Mouse (Mus musculus): ENCODE data around the gene Hfe.
A peak's percentile ranks its signal among the peaks of the same experiment; 100 is the strongest.

DNA sequence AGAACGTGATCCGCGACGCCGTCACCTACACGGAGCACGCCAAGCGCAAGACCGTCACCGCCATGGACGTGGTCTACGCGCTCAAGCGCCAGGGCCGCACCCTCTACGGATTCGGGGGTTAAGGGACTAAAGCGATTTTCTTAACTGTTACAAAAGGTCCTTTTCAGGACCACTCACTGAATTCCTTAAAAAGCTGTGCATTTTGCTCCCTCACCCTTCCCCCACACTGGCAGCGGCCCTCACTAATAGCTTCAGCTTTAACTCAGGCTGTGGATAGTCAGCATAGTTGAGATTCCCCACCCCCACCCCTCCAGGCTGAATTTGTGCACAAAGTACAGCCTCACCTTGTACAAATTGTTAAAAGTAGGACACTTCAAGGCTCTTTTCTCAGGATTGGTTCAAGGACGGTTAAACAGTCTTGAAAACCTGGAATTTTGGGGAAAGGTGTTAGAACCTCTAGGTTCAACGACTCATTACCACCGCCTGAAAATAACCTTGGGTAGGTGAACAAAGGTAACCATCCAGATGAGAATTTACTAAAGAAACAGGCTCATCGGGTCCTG lies 46.6 kb upstream of the Hfe start:
- TF ChIP-seq CTCF (IDR thresholded peaks at IDR 0.05; ENCODE audit: borderline replicate concordance, insufficient read depth, low read length) = no peak
- peak; percentile 72; the same call in 1 of the 2 replicates for TF ChIP-seq POLR2A (IDR thresholded peaks at IDR 0.05; ENCODE audit: low read depth, low read length)
